Mouse (Mus musculus): Measurements from ENCODE around the gene Nemp1.

The Nemp1 gene

GRCm38 (mm10) chr10:127666501-127667268 is at the start of gene Nemp1:
Gene Nemp1 (plus strand): TSS chr10:127666901.
- peak; percentile 22; the same call in 1 of the 2 replicates for TF ChIP-seq GATA4 (IDR thresholded peaks at IDR 0.05; ENCODE audit: insufficient replicate concordance, low read length)

GRCm38 (mm10) chr10:127617294-127617693 is 49.4 kb upstream of the Nemp1 start:
- no peak for TF ChIP-seq GATA4 (IDR thresholded peaks at IDR 0.05; ENCODE audit: insufficient replicate concordance, low read length)

DNA sequence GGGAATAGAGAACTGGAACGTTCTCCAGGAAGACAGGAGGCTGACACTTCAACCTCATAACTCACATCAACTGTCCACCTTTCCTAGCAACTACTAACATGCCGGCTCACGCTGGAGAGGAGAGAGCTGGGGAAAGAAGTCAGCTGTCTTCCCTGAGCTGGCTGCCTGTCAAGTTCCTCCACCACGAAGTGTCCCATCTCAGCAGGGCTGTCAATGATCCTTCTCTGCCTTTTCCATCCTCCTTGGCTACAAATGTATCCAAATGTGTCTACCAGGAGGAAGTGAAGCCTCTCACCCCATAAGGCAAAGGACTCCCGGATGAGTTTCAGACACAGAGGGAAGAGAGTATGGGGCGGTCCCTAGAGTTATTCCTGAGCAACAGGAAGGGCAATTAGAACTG is 48.5 kb upstream of the Nemp1 start:
- TF ChIP-seq GATA4 (IDR thresholded peaks at IDR 0.05; ENCODE audit: insufficient replicate concordance, low read length) = no peak

DNA sequence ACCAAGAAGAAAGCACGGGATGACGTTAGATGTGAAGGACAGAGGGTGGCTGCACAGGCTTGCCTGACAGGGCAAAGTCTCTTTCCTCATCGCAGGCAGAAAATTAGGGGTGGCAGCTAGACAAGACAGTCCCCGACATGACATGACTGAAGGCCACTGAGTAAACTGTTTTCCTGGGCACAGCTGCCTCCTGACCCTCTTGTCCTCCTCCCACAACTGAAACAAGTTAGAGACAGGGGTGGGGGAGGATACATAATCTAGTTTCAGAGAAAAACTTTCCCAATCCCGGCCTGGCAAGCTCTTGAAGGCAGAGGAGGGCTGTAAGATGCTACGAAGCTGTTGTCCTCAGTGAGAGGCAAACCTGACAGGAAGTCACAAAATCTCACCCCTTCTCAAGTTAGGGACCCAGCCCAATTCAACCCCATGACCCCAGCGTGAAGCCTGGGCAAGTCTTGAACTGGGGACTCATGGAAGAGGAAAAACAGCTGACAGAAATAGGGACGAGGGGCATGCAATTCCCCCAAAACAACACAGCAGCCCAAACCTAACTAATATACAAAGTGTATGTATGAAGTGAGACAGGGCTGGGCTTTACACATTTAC is 47.5 kb upstream of the Nemp1 start:
- no peak for TF ChIP-seq GATA4 (IDR thresholded peaks at IDR 0.05; ENCODE audit: insufficient replicate concordance, low read length)

- no peak for TF ChIP-seq GATA4 (IDR thresholded peaks at IDR 0.05; ENCODE audit: insufficient replicate concordance, low read length)
Observed at GRCm38 (mm10) chr10:127619941-127620405, 46.7 kb upstream of the Nemp1 start.

- TF ChIP-seq GATA4 (IDR thresholded peaks at IDR 0.05; ENCODE audit: insufficient replicate concordance, low read length) = no peak
Observed at GRCm38 (mm10) chr10:127620406-127621190, 46.1 kb upstream of the Nemp1 start, which contains the start of gene Lrp1. Gene Lrp1 (minus strand): TSS chr10:127621148.

- TF ChIP-seq GATA4 (IDR thresholded peaks at IDR 0.05; ENCODE audit: insufficient replicate concordance, low read length) = no peak; the same call in 1 of the 2 replicates
Observed at GRCm38 (mm10) chr10:127621191-127622056, 45.3 kb upstream of the Nemp1 start.

- TF ChIP-seq GATA4 (IDR thresholded peaks at IDR 0.05; ENCODE audit: insufficient replicate concordance, low read length) = no peak
Observed at GRCm38 (mm10) chr10:127622057-127622392, 44.7 kb upstream of the Nemp1 start.

- TF ChIP-seq GATA4 (IDR thresholded peaks at IDR 0.05; ENCODE audit: insufficient replicate concordance, low read length) = no peak
Observed at GRCm38 (mm10) chr10:127622661-127623060, 44.0 kb upstream of the Nemp1 start.

- TF ChIP-seq GATA4 (IDR thresholded peaks at IDR 0.05; ENCODE audit: insufficient replicate concordance, low read length) = no peak
Observed at GRCm38 (mm10) chr10:127623439-127624216, 43.1 kb upstream of the Nemp1 start.

DNA sequence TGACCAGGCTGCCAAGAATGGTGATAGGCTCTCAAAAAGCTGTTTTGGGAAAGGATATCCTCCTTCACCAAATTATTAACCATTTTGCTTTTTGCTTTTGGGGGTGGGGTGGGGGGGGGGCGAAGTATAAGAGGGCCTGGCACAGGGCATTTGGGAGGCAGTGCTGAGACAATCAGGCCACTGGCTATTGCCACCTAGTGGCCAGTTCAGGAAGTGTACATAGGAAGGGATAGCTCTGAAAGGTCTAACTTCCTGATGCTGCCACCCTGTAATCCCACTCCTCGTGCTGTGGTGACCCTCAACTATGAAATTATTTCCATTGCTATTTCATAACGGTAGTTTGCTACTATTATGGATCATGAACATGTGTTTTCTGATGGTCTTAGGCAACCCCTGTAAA is 40.3 kb upstream of the Nemp1 start:
- TF ChIP-seq GATA4 (IDR thresholded peaks at IDR 0.05; ENCODE audit: insufficient replicate concordance, low read length) = no peak

- TF ChIP-seq GATA4 (IDR thresholded peaks at IDR 0.05; ENCODE audit: insufficient replicate concordance, low read length) = no peak
Observed at GRCm38 (mm10) chr10:127631261-127632214, 35.2 kb upstream of the Nemp1 start.
